Mouse (Mus musculus): Measurements from ENCODE around the gene Gm6710. TPM values are rescaled to one million over a fixed set of nuclear protein-coding genes. Genes with fewer than 3 reads are reported as not detected.

The Gm6710 gene
- 24.2 TPM for polyA plus RNA-seq (2014; fragmentation: Illumina TruSeq; extraction: RNeasy Lipid Tissue Mini Kit (QIAGEN cat#74804); ENCODE audit: low replicate concordance)

GRCm38 (mm10) chr2:175869024-175869423, at the start of gene Gm6710:
Gene Gm6710, plus strand, starts transcription at chr2:175869219.

Other genes starting within 250 kb of the Gm6710 start
- gene Gm11007, start 225.2 kb upstream of the Gm6710 start, polyA plus RNA-seq (2014; fragmentation: Illumina TruSeq; extraction: RNeasy Lipid Tissue Mini Kit (QIAGEN cat#74804); ENCODE audit: low replicate concordance), result 2.3 TPM
- gene Zfp969, start 165.6 kb upstream of the Gm6710 start, polyA plus RNA-seq (2014; fragmentation: Illumina TruSeq; extraction: RNeasy Lipid Tissue Mini Kit (QIAGEN cat#74804); ENCODE audit: low replicate concordance), result not detected
- 2.3 TPM for gene Gm2007, start 127.7 kb upstream of the Gm6710 start, polyA plus RNA-seq (2014; fragmentation: Illumina TruSeq; extraction: RNeasy Lipid Tissue Mini Kit (QIAGEN cat#74804); ENCODE audit: low replicate concordance)
- gene Gm14288, start 68.1 kb upstream of the Gm6710 start, polyA plus RNA-seq (2014; fragmentation: Illumina TruSeq; extraction: RNeasy Lipid Tissue Mini Kit (QIAGEN cat#74804); ENCODE audit: low replicate concordance), result 3.5 TPM
- 41.2 TPM for gene Zfp966, start 61.9 kb downstream of the Gm6710 start, polyA plus RNA-seq (2014; fragmentation: Illumina TruSeq; extraction: RNeasy Lipid Tissue Mini Kit (QIAGEN cat#74804); ENCODE audit: low replicate concordance)
- 23.3 TPM for gene Gm2026, start 96.1 kb downstream of the Gm6710 start, polyA plus RNA-seq (2014; fragmentation: Illumina TruSeq; extraction: RNeasy Lipid Tissue Mini Kit (QIAGEN cat#74804); ENCODE audit: low replicate concordance)

All from small intestine, adult 10 weeks (tissue).